Mouse (Mus musculus) midbrain, embryonic 16.5 days (tissue): ENCODE results near the gene Tex14. TPM values are rescaled to one million over a fixed set of nuclear protein-coding genes. Genes with fewer than 3 reads are reported as not detected.
"Not testable (repeated sequence)": the region's sequence is repeated elsewhere in the genome, so short reads cannot be mapped to it uniquely, and the experiment has no call there.

Experiments
- ATAC-seq: fragments of 200-750 bp; cut with Nextera tagmentation; 2 replicates; pipeline ENCODE4 v1.8.0; 2017; ENCODE audit warnings: moderate TSS enrichment
- H3K27ac ChIP-seq: fragments of 300-500 bp; sonication (generic); 2 replicates; pipeline ENCODE4 v1.5.1; 2014; ENCODE audit warnings: mild to moderate bottlenecking, low read length, mixed read lengths
- H3K27me3 ChIP-seq: fragments of 300-500 bp; sonication (generic); 2 replicates; pipeline ENCODE4 v1.6.1; 2014; ENCODE audit warnings: low read depth, low read length, mixed read lengths; ENCODE audit not compliant: control insufficient read depth, insufficient read depth
- H3K36me3 ChIP-seq: fragments of 300-500 bp; sonication (generic); 2 replicates; pipeline ENCODE4 v1.6.1; 2014; ENCODE audit warnings: mild to moderate bottlenecking, low read length, moderate library complexity, mixed read lengths; ENCODE audit not compliant: control insufficient read depth, insufficient read depth
- H3K4me1 ChIP-seq: fragments of 300-500 bp; sonication (generic); 2 replicates; pipeline ENCODE4 v1.6.1; 2014; ENCODE audit warnings: mild to moderate bottlenecking, low read length, mixed read lengths; ENCODE audit not compliant: control insufficient read depth, insufficient read depth
- H3K4me2 ChIP-seq: fragments of 300-500 bp; sonication (generic); 2 replicates; pipeline ENCODE4 v1.6.1; 2014; ENCODE audit warnings: mild to moderate bottlenecking, low read length, mixed read lengths
- H3K4me3 ChIP-seq: fragments of 300-500 bp; sonication (generic); 2 replicates; pipeline ENCODE4 v1.5.1; 2014; ENCODE audit warnings: low read depth, mild to moderate bottlenecking, low read length, moderate library complexity, mixed read lengths
- H3K9ac ChIP-seq: fragments of 300-500 bp; sonication (generic); 2 replicates; pipeline ENCODE4 v1.6.1; 2014; ENCODE audit warnings: low read depth, low read length, mixed read lengths
- H3K9me3 ChIP-seq: fragments of 300-500 bp; sonication (generic); replicated peaks from 2 replicates; pipeline ENCODE4 v1.6.1; 2014; ENCODE audit warnings: mild to moderate bottlenecking, low read length, mixed read lengths; ENCODE audit not compliant: control insufficient read depth, poor library complexity, severe bottlenecking
- WGBS: fragments of 180-500 bp; shearing (Covaris S2); extraction: QIAGEN DNeasy Blood & Tissue Kit; methylation state at CpG from one replicate; pipeline ENCODE4 v1.1.7; 2014; 5-methylcytosine and 5-hydroxymethylcytosine counted together
- polyA plus RNA-seq: library from polyadenylated mRNA; unstranded; fragments of >200 nt; fragmentation: Nextera tagmentation; extraction: Ambion mirVana; gene quantifications from 2 replicates; pipeline ENCODE4 v1.2.1, GENCODE M21; 2015

The Tex14 gene
- polyA plus RNA-seq, 1 experiment from 2014 or later, result 0.29 TPM

DNA sequence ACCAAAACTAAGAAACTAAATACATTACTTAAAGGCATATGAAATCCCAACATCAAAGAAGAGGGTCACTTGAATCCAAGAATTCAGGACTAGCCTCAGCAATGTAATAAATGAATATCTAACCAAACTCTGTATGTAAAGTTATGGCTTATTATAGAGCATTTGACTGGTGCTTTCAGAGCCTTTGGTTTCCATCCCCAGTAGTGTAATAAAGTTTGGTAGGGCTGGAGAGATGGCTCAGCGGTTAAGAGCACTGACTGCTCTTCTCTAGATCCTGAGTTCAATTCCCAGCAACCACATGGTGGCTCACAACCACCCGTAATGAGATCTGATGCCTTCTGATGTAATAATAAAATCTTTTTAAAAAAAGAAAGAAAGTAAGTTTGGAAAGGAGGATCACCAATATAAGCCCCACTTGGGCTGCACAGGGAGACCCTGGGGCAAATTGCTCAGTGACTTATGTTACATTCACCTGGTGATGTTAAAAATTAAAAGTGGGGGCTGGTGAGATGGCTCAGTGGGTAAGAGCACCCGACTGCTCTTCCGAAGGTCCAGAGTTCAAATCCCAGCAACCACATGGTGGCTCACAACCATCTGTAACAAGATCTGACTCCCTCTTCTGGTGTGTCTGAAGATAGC lies 59.0 kb downstream of the Tex14 start:
- WGBS, result 88% methylated on average over 4 of the region's 4 CpGs
- ATAC-seq, result not testable (repeated sequence)

DNA sequence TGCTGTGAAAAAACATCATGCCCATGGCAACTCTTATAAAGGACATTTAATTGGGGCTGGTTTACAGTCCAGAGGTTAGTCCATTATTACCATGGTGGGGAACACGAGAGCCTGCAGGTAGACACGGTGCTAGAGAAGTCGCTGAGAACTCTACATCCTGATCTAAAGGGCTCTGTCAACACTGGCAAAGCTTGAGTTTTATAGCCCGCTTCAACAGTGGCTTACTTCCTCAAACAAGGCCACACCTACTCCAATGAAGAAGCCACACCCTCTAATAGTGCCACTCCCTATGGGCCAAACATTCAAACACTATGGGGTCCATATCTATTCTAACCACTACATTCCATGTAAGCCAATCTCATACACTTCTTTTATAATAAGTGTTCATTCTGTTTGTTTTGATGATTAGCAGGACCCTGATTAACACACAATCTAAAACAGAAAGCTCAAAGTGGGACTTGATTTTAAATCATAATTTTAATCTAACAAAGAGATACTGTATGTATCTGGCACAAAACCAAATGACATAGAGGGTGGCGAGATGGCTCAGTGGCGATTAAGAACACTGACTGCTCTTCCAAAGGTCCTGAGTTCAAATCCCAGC lies 61.2 kb downstream of the Tex14 start:
- no peaks in the 10 kb centered on the region for H3K27me3 ChIP-seq
- H3K27ac ChIP-seq, result no peak overlapping the region
- 78% methylated on average over 6 of the region's 6 CpGs for WGBS
- no peak overlapping the region for H3K9ac ChIP-seq
- H3K4me3 ChIP-seq, result no peak overlapping the region
- no peaks in the 10 kb centered on the region for H3K36me3 ChIP-seq
- no peaks in the 10 kb centered on the region; the same call in 1 of the 2 replicates for H3K4me1 ChIP-seq
- H3K4me2 ChIP-seq, result no peak overlapping the region
- H3K9me3 ChIP-seq, result no peaks in the 10 kb centered on the region
- no peak for ATAC-seq

More for the DNA sequence above, 59.0 kb downstream of the Tex14 start:
- not testable (repeated sequence) for H3K27me3 ChIP-seq, H3K27ac ChIP-seq, H3K4me1 ChIP-seq, H3K36me3 ChIP-seq, H3K4me3 ChIP-seq, H3K9ac ChIP-seq, H3K4me2 ChIP-seq, H3K9me3 ChIP-seq

DNA sequence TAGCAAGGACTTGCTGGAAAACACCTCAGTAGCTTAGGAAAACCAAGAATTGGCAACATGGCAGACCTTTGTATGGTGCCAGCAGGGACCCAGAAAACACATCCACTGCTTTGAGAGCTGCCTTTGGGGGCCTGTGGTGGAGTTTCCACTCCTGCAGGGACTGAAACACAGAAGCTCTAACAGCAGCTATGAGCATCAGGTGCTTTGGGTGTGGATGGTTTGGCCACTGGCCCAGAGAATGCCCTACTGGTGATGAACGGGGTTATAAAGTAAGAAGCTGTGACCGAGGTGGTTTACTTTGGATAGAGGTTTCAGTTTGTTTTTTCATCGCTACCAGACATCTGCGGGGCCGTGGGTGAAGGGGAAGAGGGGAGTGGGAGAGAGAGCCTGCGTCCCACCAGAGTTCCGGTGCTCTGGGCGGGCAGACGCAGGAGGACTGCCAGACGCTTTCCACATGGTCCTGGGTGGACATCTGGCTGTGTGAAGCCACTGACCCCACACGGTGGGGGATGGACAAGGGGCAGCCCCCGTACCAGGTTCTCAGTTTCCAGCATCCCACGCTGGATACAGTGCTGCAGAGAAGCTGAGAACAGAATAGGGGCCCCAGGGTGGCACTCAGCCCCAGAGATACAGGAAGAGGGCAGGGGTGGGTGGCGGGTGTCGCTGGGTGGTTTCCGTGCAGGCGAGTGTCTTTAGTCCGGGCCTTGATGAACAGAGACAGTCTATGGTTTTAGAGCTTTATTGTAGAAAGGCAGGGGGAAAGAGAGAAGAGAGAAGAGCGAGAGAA lies 62.8 kb downstream of the Tex14 start:
- Histone ChIP-seq H3K36me3 (no peaks in the 10 kb centered on the region), H3K27ac (no peak overlapping the region), H3K4me1 (no peaks in the 10 kb centered on the region; the same call in 1 of the 2 replicates), H3K27me3 (no peaks in the 10 kb centered on the region), H3K9me3 (no peaks in the 10 kb centered on the region), H3K4me3 (no peak overlapping the region), H3K9ac (no peak overlapping the region), H3K4me2 (no peak overlapping the region)
- WGBS, result 69% methylated on average over 19 of the region's 19 CpGs
- ATAC-seq, result no peak

GRCm38 (mm10) chr11:87468278-87468655 lies 63.4 kb downstream of the Tex14 start:
- no peaks in the 10 kb centered on the region for H3K36me3 ChIP-seq
- H3K4me2 ChIP-seq, result no peak overlapping the region
- no peak overlapping the region for H3K9ac ChIP-seq
- WGBS, result 65% methylated on average over 7 of the region's 7 CpGs
- no peak overlapping the region for H3K4me3 ChIP-seq
- H3K9me3 ChIP-seq, result no peaks in the 10 kb centered on the region
- no peaks in the 10 kb centered on the region for H3K27me3 ChIP-seq
- no peak overlapping the region for H3K27ac ChIP-seq
- no peak for ATAC-seq
- H3K4me1 ChIP-seq, result no peaks in the 10 kb centered on the region

- Histone ChIP-seq H3K9me3 (no peaks in the 10 kb centered on the region), H3K4me3 (no peak overlapping the region), H3K4me1 (no peaks in the 10 kb centered on the region), H3K27me3 (no peaks in the 10 kb centered on the region), H3K9ac (no peak overlapping the region), H3K36me3 (no peaks in the 10 kb centered on the region), H3K4me2 (no peak overlapping the region), H3K27ac (no peak overlapping the region)
- 84% methylated on average over 9 of the region's 9 CpGs for WGBS
- ATAC-seq, result no peak
Measured at GRCm38 (mm10) chr11:87468706-87469315, 63.9 kb downstream of the Tex14 start.

GRCm38 (mm10) chr11:87470807-87471698 lies 66.2 kb downstream of the Tex14 start:
- Histone ChIP-seq H3K9ac (peak overlapping the region; percentile 39; the same call in 1 of the 2 replicates), H3K4me3 (peak overlapping the region; percentile 36), H3K27ac (0 out of 2 replicates have a peak overlapping the region, but pooled peaks have one; percentile 10), H3K4me2 (peak overlapping the region; percentile 49)
- not testable (repeated sequence) for H3K27me3 ChIP-seq, H3K36me3 ChIP-seq, H3K4me1 ChIP-seq, H3K9me3 ChIP-seq
- WGBS, result under 1% methylated on average over 26 of the region's 63 CpGs
- peak; percentile 99 for ATAC-seq

- H3K27me3 ChIP-seq, H3K9ac ChIP-seq, ATAC-seq, H3K27ac ChIP-seq, H3K9me3 ChIP-seq, H3K4me2 ChIP-seq, H3K4me1 ChIP-seq, H3K4me3 ChIP-seq, H3K36me3 ChIP-seq: not testable (repeated sequence)
- WGBS, result 0% methylated on average over 1 of the region's 3 CpGs
Measured at GRCm38 (mm10) chr11:87471699-87471997, 66.8 kb downstream of the Tex14 start.

DNA sequence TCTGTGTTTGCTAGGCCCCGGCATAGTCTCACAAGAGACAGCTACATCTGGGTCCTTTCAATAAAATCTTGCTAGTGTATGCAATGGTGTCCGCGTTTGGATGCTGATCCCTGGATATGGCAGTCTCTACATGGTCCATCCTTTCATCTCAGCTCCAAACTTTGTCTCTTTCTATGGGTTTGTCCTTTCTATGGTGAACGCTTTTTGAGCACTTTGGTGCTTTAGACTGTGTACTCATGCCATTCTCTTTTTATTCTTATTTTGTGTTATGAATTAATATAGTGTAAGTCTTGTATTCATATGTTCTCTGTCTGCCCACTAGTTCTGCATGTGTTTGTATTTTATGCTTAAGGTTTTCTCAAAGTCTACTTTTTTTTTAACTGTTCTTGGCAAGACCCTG lies 67.2 kb downstream of the Tex14 start:
- WGBS, result 32% methylated on average over 3 of the region's 4 CpGs
- H3K4me1 ChIP-seq, H3K27me3 ChIP-seq, H3K9ac ChIP-seq, H3K4me2 ChIP-seq, H3K4me3 ChIP-seq, H3K27ac ChIP-seq, H3K9me3 ChIP-seq, ATAC-seq, H3K36me3 ChIP-seq: not testable (repeated sequence)
